In genomic region chr11:120580871-120581331, GRCm38 (mm10) we compare ENCODE assay signal across 8 mouse cellular contexts. TPM values are rescaled to one million over a fixed set of nuclear protein-coding genes. Genes with fewer than 3 reads are reported as not detected.
A peak's percentile ranks its signal among the peaks of the same experiment; 100 is the strongest.
DNase-seq lines count a peak whose midpoint lies in the region; ATAC-seq and TF ChIP-seq lines count a peak whose summit lies in the region.

No protein-coding gene starts in this region.

- peak overlapping the region; percentile 80 for H3K9ac ChIP-seq in forebrain, embryonic 11.5 days (ENCODE audit: low read length)
- peak overlapping the region; percentile 97 for H3K9ac ChIP-seq in hindbrain, postnatal 0 days (replicated peaks; ENCODE audit: low read length)
- H3K9ac ChIP-seq in liver, embryonic 11.5 days (ENCODE audit: low read depth, low read length) = peak overlapping the region; percentile 96

- H3K4me3 ChIP-seq in forebrain, embryonic 11.5 days (ENCODE audit: low read depth, low read length) = peak overlapping the region; percentile 97
- H3K4me3 ChIP-seq in hindbrain, postnatal 0 days (ENCODE audit: low read length) = peak overlapping the region; percentile 89
- peak overlapping the region; percentile 98 for H3K4me3 ChIP-seq in liver, embryonic 11.5 days (ENCODE audit: low read depth, low read length)
- peak overlapping the region; percentile 99 for H3K4me3 ChIP-seq in myocyte

- WGBS in forebrain, embryonic 11.5 days = under 1% methylated on average over 44 of the region's 44 CpGs
- under 1% methylated on average over 28 of the region's 44 CpGs for WGBS in hindbrain, postnatal 0 days
- WGBS in liver, embryonic 11.5 days = 0% methylated on average over 38 of the region's 44 CpGs

- no peak for TF ChIP-seq POLR2A in myocyte (IDR thresholded peaks at IDR 0.05; ENCODE audit: insufficient read length, low read depth)

- H3K27ac ChIP-seq in forebrain, embryonic 11.5 days (ENCODE audit: low read depth, low read length) = peak overlapping the region; percentile 84
- H3K27ac ChIP-seq in hindbrain, postnatal 0 days = peak overlapping the region; percentile 97
- peak overlapping the region; percentile 95 for H3K27ac ChIP-seq in liver, embryonic 11.5 days (ENCODE audit: low read depth, low read length)

- peak; percentile 20 for ATAC-seq in forebrain, embryonic 11.5 days (replicated peaks; ENCODE audit: low FRiP score)
- peak; percentile 33; the same call in 1 of the 2 replicates for ATAC-seq in hindbrain, postnatal 0 days
- ATAC-seq in liver, embryonic 11.5 days (replicated peaks; ENCODE audit: low FRiP score) = peak; percentile 59; the same call in 1 of the 2 replicates

- no peaks in the 10 kb centered on the region for H3K27me3 ChIP-seq in forebrain, embryonic 11.5 days (ENCODE audit: control insufficient read depth, insufficient read depth, low read length)
- no peaks in the 10 kb centered on the region for H3K27me3 ChIP-seq in hindbrain, postnatal 0 days (ENCODE audit: insufficient read depth, low read length)
- no peaks in the 10 kb centered on the region for H3K27me3 ChIP-seq in liver, embryonic 11.5 days (replicated peaks; ENCODE audit: control insufficient read depth, insufficient read depth, low read length)
- no peaks in the 10 kb centered on the region for H3K27me3 ChIP-seq in myocyte (ENCODE audit: control insufficient read depth, insufficient read depth, insufficient read length)

- H3K36me3 ChIP-seq in forebrain, embryonic 11.5 days (ENCODE audit: control insufficient read depth, insufficient read depth, low read length) = peaks cover 25% of the 10 kb centered on the region
- peaks cover 30% of the 10 kb centered on the region for H3K36me3 ChIP-seq in hindbrain, postnatal 0 days (ENCODE audit: insufficient read depth, low read length)
- H3K36me3 ChIP-seq in liver, embryonic 11.5 days (ENCODE audit: control insufficient read depth, insufficient read depth, low read length) = peaks cover 46% of the 10 kb centered on the region
- H3K36me3 ChIP-seq in myocyte (ENCODE audit: control insufficient read depth, insufficient read depth) = peaks cover 24% of the 10 kb centered on the region

- peak overlapping the region; percentile 90 for H3ac ChIP-seq in myocyte (ENCODE audit: control insufficient read depth, insufficient read length)

- peaks cover 10% of the 10 kb centered on the region for H3K4me1 ChIP-seq in forebrain, embryonic 11.5 days (replicated peaks; ENCODE audit: control insufficient read depth, insufficient read depth, low read length)
- H3K4me1 ChIP-seq in hindbrain, postnatal 0 days (ENCODE audit: insufficient read depth, low read length) = peaks cover 15% of the 10 kb centered on the region
- peaks cover 29% of the 10 kb centered on the region for H3K4me1 ChIP-seq in liver, embryonic 11.5 days (replicated peaks; ENCODE audit: control insufficient read depth, insufficient read depth, low read length)

- no peak for TF ChIP-seq CTCF in hindbrain, postnatal 0 days (IDR thresholded peaks at IDR 0.05; ENCODE audit: low read depth)

- DNase-seq in adrenal gland, adult (ENCODE audit: inconsistent age in 2 of 2, low spot score in 1 of 2) = peak; percentile 50 to 81
- no peak for DNase-seq in adrenal gland, postnatal 4 days (ENCODE audit: low spot score in 2 of 2)
- peak; percentile 57 to 68 for DNase-seq in adrenal gland, postnatal 36 days
- DNase-seq in forebrain, embryonic 11.5 days (ENCODE audit: low spot score) = peak; percentile 69
- peak; percentile 49 for DNase-seq in hindbrain, postnatal 0 days (ENCODE audit: low spot score)
- DNase-seq in liver, embryonic 11.5 days (ENCODE audit: low spot score) = peak; percentile 52
- peak; percentile 35 for DNase-seq in testis, postnatal 14 days (ENCODE audit: low spot score)

- peaks cover 25% of the 10 kb centered on the region for H3K79me2 ChIP-seq in myocyte (ENCODE audit: control insufficient read depth, insufficient read depth)

- peak overlapping the region; percentile 87 for H3K4me2 ChIP-seq in forebrain, embryonic 11.5 days (ENCODE audit: low read depth, low read length, severe bottlenecking)
- peak overlapping the region; percentile 99 for H3K4me2 ChIP-seq in hindbrain, postnatal 0 days (ENCODE audit: low read depth, low read length)
- peak overlapping the region; percentile 94 for H3K4me2 ChIP-seq in liver, embryonic 11.5 days
- peak overlapping the region; percentile 100 for H3K4me2 ChIP-seq in myocyte (ENCODE audit: low read depth)

- peaks cover 3% of the 10 kb centered on the region; the same call in 1 of the 2 replicates for H3K9me3 ChIP-seq in forebrain, embryonic 11.5 days (ENCODE audit: control insufficient read depth, low read length)
- no peaks in the 10 kb centered on the region for H3K9me3 ChIP-seq in hindbrain, postnatal 0 days (ENCODE audit: low read length)
- H3K9me3 ChIP-seq in liver, embryonic 11.5 days (ENCODE audit: control insufficient read depth, low read length) = peaks cover 4% of the 10 kb centered on the region

TF ChIP-seq in myocyte, 11 proteins besides CTCF, POLR2A, EP300 and RAD21:
- TF ChIP-seq POLR2AphosphoS2 (IDR thresholded peaks at IDR 0.05; ENCODE audit: insufficient read length, low read depth) (no peak), TCF3 (IDR thresholded peaks at IDR 0.05; ENCODE audit: insufficient read length, low read depth) (no peak), REST (IDR thresholded peaks at IDR 0.05; ENCODE audit: insufficient read depth, insufficient read length) (no peak), MYOD1 (IDR thresholded peaks at IDR 0.05; ENCODE audit: control insufficient read depth in 1 of 3, insufficient read length in 2 of 3, low read depth in 2 of 3) (no peak), MAX (IDR thresholded peaks at IDR 0.05; ENCODE audit: low read depth) (no peak), USF1 (IDR thresholded peaks at IDR 0.05; ENCODE audit: low read depth) (no peak), MYOG (IDR thresholded peaks at IDR 0.05; ENCODE audit: control insufficient read depth in 1 of 3, insufficient read depth in 1 of 3, insufficient read length in 2 of 3, low read depth in 2 of 3) (no peak), SRF (IDR thresholded peaks at IDR 0.05; ENCODE audit: control insufficient read depth, insufficient read length, low read depth) (no peak), CEBPB (IDR thresholded peaks at IDR 0.05; ENCODE audit: insufficient read depth, poor library complexity, severe bottlenecking) (no peak), TCF12 (IDR thresholded peaks at IDR 0.05; ENCODE audit: insufficient read depth, poor library complexity, severe bottlenecking) (no peak), E2F4 (IDR thresholded peaks at IDR 0.05; ENCODE audit: insufficient read depth) (no peak)

RNA-seq across cellular contexts. Expression of gene Arhgdia, which starts 0.5 kb away (rescaled TPM):
- total RNA-seq in adrenal gland, postnatal 4 days (2021) = 100 to 1,000 TPM; 321 to 354 TPM
- 100 to 1,000 TPM; 348 to 361 TPM for total RNA-seq in adrenal gland, postnatal 36 days (2021)
- 621 and 667 TPM in 2 replicates for polyA plus RNA-seq in forebrain, embryonic 11.5 days (2014; fragmentation: Nextera tagmentation; extraction: Ambion mirVana)
- 252 and 297 TPM in 2 replicates for total RNA-seq in hindbrain, postnatal 0 days (2014; rRNA removed)
- polyA plus RNA-seq in hindbrain, postnatal 0 days (2015; fragmentation: Nextera tagmentation; extraction: Ambion mirVana) = 403 and 425 TPM in 2 replicates
- 557 and 561 TPM in 2 replicates for polyA plus RNA-seq in liver, embryonic 11.5 days (2014; fragmentation: Nextera tagmentation; extraction: Ambion mirVana)
- 837 TPM for polyA plus RNA-seq in myocyte (2012; fragmentation: generic; extraction: Trizol)

RNA-seq across cellular contexts. Expression of gene P4hb, which starts 7.8 kb away (rescaled TPM):
- 100 to 1,000 TPM; 531 to 539 TPM for total RNA-seq in adrenal gland, postnatal 4 days (2021)
- 100 to 1,000 TPM; 490 to 574 TPM for total RNA-seq in adrenal gland, postnatal 36 days (2021)
- 439 and 476 TPM in 2 replicates for polyA plus RNA-seq in forebrain, embryonic 11.5 days (2014; fragmentation: Nextera tagmentation; extraction: Ambion mirVana)
- 147 and 174 TPM in 2 replicates for total RNA-seq in hindbrain, postnatal 0 days (2014; rRNA removed)
- polyA plus RNA-seq in hindbrain, postnatal 0 days (2015; fragmentation: Nextera tagmentation; extraction: Ambion mirVana) = 222 TPM in 2 replicates
- polyA plus RNA-seq in liver, embryonic 11.5 days (2014; fragmentation: Nextera tagmentation; extraction: Ambion mirVana) = 648 and 680 TPM in 2 replicates
- 444 TPM for polyA plus RNA-seq in myocyte (2012; fragmentation: generic; extraction: Trizol)

RNA-seq across cellular contexts. Expression of gene Alyref, which starts 17.3 kb away (rescaled TPM):
- total RNA-seq in adrenal gland, postnatal 4 days (2021) = 100 to 1,000 TPM; 136 to 169 TPM
- 10 to 100 TPM; 97.0 to 99.2 TPM for total RNA-seq in adrenal gland, postnatal 36 days (2021)
- polyA plus RNA-seq in forebrain, embryonic 11.5 days (2014; fragmentation: Nextera tagmentation; extraction: Ambion mirVana) = 808 and 816 TPM in 2 replicates
- 95.2 and 114 TPM in 2 replicates for total RNA-seq in hindbrain, postnatal 0 days (2014; rRNA removed)
- 185 and 189 TPM in 2 replicates for polyA plus RNA-seq in hindbrain, postnatal 0 days (2015; fragmentation: Nextera tagmentation; extraction: Ambion mirVana)
- 601 and 617 TPM in 2 replicates for polyA plus RNA-seq in liver, embryonic 11.5 days (2014; fragmentation: Nextera tagmentation; extraction: Ambion mirVana)
- polyA plus RNA-seq in myocyte (2012; fragmentation: generic; extraction: Trizol) = 113 TPM

RNA-seq across cellular contexts. Expression of gene Anapc11, which starts 17.3 kb away (rescaled TPM):
- 10 to 100 TPM; 87.4 to 90.7 TPM for total RNA-seq in adrenal gland, postnatal 4 days (2021)
- 100 to 1,000 TPM in 1 of 2 experiments, 10 to 100 TPM in 1; 86.0 to 102 TPM for total RNA-seq in adrenal gland, postnatal 36 days (2021)
- 200 and 217 TPM in 2 replicates for polyA plus RNA-seq in forebrain, embryonic 11.5 days (2014; fragmentation: Nextera tagmentation; extraction: Ambion mirVana)
- 38.0 and 39.6 TPM in 2 replicates for total RNA-seq in hindbrain, postnatal 0 days (2014; rRNA removed)
- 198 and 200 TPM in 2 replicates for polyA plus RNA-seq in hindbrain, postnatal 0 days (2015; fragmentation: Nextera tagmentation; extraction: Ambion mirVana)
- 200 and 208 TPM in 2 replicates for polyA plus RNA-seq in liver, embryonic 11.5 days (2014; fragmentation: Nextera tagmentation; extraction: Ambion mirVana)
- 184 TPM for polyA plus RNA-seq in myocyte (2012; fragmentation: generic; extraction: Trizol)

RNA-seq across cellular contexts. Expression of gene Npb, which starts 27.4 kb away (rescaled TPM):
- 1 to 10 TPM; 2.4 to 5.4 TPM for total RNA-seq in adrenal gland, postnatal 4 days (2021)
- total RNA-seq in adrenal gland, postnatal 36 days (2021) = 1 to 10 TPM in 1 of 2 experiments, not detected in 1; 1.6 TPM
- polyA plus RNA-seq in forebrain, embryonic 11.5 days (2014; fragmentation: Nextera tagmentation; extraction: Ambion mirVana) = not detected in 2 replicates
- total RNA-seq in hindbrain, postnatal 0 days (2014; rRNA removed) = 0.78 TPM in 1 of 2 replicates, not detected in the other
- polyA plus RNA-seq in hindbrain, postnatal 0 days (2015; fragmentation: Nextera tagmentation; extraction: Ambion mirVana) = 1.8 and 3.0 TPM in 2 replicates
- polyA plus RNA-seq in liver, embryonic 11.5 days (2014; fragmentation: Nextera tagmentation; extraction: Ambion mirVana) = 3.6 and 6.3 TPM in 2 replicates
- polyA plus RNA-seq in myocyte (2012; fragmentation: generic; extraction: Trizol) = 0.32 TPM

Comparison
In these comparisons a context has a peak if more than half of its experiments do, and no peak if none do; other contexts are left out.
1. DNase-seq: peak in adrenal gland, adult (2 of 2), adrenal gland, postnatal 36 days (2 of 2), forebrain, embryonic 11.5 days (single experiment), hindbrain, postnatal 0 days (single experiment), liver, embryonic 11.5 days (single experiment) and testis, postnatal 14 days (single experiment); none in adrenal gland, postnatal 4 days (0 of 2).
2. Peak in every context shown above with its lines, with median percentiles within 50 percentile points of each other: ATAC-seq, H3K27ac ChIP-seq, H3K4me2 ChIP-seq, H3K4me3 ChIP-seq and H3K9ac ChIP-seq.